Mouse (Mus musculus): ENCODE results near the gene Gm37240.

GRCm38 (mm10) chr3:85423376-85423997 lies 463.8 kb downstream of the Gm37240 start:
- no peak for TF ChIP-seq CTCF (IDR thresholded peaks at IDR 0.05; ENCODE audit: low read depth, low read length)
- TF ChIP-seq GATA1 (IDR thresholded peaks at IDR 0.05; ENCODE audit: borderline replicate concordance, low read length), result no peak
- no peak for TF ChIP-seq TAL1 (conservative IDR thresholded peaks at IDR 0.05; ENCODE audit: low read depth, low read length)
